Mouse (Mus musculus) adrenal gland, postnatal 14 days (tissue): ENCODE results near the gene Lsm5. TPM values are rescaled to one million over a fixed set of nuclear protein-coding genes. Genes with fewer than 3 reads are reported as not detected.

Experiments
- DNase-seq: peaks from one replicate; pipeline ENCODE4 v3.0.0; 2021; ENCODE audit warnings: mixed read lengths
- long read RNA-seq, 2 experiments: library from polyadenylated mRNA; stranded (forward); transcript quantifications; one replicate each; pipeline ENCODE4 v2.0.0; 2021
- total RNA-seq: library from RNA; stranded (reverse); gene quantifications from 2 replicates; pipeline ENCODE4 v1.2.3, GENCODE M21; 2021

Gene Lsm5
- total RNA-seq, result 37.2 and 42.4 TPM in 2 replicates
- long read RNA-seq, experiment 1, transcript Lsm5-201 (5 exons, 494 nt), result major isoform, 34 of 38 reads
- long read RNA-seq, experiment 1, partial matches to known transcripts, result 1 of 38 reads
- long read RNA-seq, experiment 1, other reads (novel, unspliced or antisense), result 3 of 38 reads
- long read RNA-seq, experiment 2, transcript Lsm5-201 (5 exons, 494 nt), result major isoform, 29 of 30 reads
- long read RNA-seq, experiment 2, partial matches to known transcripts, result 0 of 30 reads
- long read RNA-seq, experiment 2, other reads (novel, unspliced or antisense), result 1 of 30 reads

GRCm38 (mm10) chr6:56703931-56704900, at the start of gene Lsm5:
Gene Lsm5 (minus strand): TSS chr6:56704710.
- peak; percentile 89 for DNase-seq

DNA sequence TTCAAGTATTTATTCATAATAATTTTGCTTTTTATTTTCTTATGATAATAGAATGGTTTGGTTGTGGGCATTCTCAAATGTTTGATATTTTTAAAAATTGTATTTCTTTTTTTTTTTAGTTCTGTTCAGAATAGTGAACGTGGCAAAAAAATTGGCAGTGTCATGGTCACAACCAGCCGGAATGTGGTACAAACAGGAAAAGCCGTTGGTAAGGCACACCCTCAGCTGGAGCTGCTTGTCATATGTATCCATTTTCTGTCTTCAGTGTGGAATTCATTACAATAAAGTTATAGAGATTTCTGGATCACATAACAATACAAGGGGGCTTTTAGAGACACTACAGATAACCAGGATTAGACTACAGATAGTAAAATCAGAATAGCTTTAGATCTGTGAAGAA, 49.2 kb upstream of the Lsm5 start:
- no peak for DNase-seq

DNA sequence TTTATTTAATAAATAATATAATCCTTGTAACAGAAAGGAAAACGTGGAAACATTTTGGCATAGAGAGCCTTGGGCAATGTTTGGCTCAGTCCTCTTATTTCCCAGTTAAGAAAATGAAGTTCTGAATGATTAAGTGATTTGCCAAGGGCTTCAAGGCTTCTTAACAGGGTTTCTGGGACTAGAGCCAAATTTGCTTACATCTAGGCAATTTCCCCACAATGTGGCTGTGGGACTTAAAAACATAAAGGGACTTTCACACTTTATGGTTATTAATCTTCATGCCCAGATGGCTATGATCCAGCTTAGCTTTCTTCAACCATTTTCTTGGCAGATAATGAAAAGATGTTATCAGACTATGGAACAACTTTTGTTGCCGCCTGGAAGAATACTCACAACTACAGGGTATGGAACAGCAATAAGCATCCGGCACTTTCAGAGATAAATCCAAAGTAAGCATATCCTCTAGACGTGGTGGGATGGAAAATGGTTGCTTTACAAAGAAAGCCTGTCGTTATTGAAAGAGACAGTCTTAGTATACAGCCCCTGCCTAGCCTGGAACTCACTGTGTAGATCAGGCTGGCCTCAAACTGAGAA, 41.5 kb upstream of the Lsm5 start:
- DNase-seq, result peak; percentile 20

DNA sequence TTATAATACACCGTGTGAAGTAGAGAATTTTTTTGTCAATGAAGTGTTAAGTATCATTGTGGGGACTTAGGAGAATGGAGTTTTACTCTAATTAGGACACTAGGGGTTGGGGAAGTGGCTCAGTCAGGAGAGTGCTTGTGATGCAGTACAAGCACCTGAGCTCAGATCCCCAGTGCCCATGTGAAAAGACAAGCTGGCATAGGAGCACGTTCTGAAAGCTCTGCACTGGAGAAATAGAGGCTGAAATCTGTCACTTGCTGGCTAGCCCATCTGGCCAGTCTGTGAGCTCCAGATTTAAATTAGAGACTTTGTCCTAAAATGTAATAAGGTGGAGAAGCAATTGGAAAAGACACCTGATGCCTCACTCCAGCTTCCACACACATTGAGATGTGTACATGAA, 28.0 kb upstream of the Lsm5 start:
- no peak for DNase-seq

- no peak for DNase-seq
Measured at GRCm38 (mm10) chr6:56720877-56721276, 16.4 kb upstream of the Lsm5 start.

DNA sequence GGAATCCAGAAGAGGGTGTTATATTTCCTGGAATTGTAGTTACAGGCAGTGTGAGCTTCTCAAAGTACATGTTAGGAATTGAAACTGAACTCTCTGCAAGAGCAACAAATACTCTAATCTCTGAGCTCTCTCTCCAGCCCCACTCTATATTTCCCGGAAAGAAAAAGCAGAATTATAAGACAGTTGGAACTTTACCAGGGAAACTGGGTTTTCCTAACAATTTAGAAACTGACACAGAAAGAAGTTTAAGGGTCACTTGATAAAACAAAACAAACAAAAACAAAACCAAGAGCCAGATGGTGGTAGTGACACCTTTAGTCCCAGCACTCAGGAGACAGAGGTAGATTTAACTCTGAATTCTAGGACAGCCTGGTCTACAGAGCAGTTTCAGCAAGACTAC, 14.6 kb upstream of the Lsm5 start:
- no peak for DNase-seq

GRCm38 (mm10) chr6:56715270-56715666, 10.8 kb upstream of the Lsm5 start:
- no peak for DNase-seq

- peak; percentile 99 for DNase-seq
Measured at GRCm38 (mm10) chr6:56714574-56715269, 10.2 kb upstream of the Lsm5 start, which contains the start of gene Avl9. Gene Avl9 (plus strand): TSS chr6:56714899.

DNA sequence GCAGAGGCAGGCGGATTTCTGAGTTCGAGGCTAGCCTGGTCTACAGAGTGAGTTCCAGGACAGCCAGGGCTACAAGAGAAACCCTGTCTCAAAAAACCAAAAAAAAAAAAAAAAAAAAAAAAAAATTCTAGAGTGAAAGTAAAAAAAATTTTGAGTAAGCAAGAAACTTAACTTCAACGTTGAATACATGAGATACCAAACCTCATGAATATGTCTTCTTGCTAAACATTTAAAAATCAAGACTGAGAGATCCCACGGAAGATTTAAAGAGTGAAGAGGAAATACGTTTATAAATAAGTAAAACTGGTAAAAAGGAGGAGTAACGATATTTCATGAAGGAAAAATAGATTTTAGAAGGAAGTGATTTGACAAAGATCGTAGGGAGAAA, 9.7 kb upstream of the Lsm5 start:
- DNase-seq, result no peak

DNA sequence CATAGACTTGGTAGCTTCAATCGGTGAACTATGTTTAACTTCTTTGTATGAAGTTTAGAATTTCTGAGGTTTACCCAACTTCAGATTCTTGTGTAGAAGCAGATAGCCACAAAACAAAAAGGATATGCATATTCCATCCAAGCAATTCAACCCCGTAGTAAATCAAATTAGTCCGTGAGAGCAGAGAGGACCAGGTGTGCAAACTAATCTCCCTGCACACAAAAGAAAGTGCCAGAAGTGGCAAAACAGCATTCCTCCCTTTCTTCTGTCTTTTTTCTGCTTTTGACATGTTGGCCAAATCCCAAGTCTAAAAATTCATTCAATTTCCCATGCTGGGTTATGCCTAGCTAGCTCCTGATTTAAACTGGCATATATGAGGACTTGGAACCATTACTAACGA, 12.1 kb downstream of the Lsm5 start:
- no peak for DNase-seq

- DNase-seq, result peak; percentile 79
Measured at GRCm38 (mm10) chr6:56691205-56691604, 13.3 kb downstream of the Lsm5 start.

GRCm38 (mm10) chr6:56688238-56688637, 16.3 kb downstream of the Lsm5 start:
- DNase-seq, result no peak

GRCm38 (mm10) chr6:56664410-56664809, 40.1 kb downstream of the Lsm5 start:
- DNase-seq, result no peak

DNA sequence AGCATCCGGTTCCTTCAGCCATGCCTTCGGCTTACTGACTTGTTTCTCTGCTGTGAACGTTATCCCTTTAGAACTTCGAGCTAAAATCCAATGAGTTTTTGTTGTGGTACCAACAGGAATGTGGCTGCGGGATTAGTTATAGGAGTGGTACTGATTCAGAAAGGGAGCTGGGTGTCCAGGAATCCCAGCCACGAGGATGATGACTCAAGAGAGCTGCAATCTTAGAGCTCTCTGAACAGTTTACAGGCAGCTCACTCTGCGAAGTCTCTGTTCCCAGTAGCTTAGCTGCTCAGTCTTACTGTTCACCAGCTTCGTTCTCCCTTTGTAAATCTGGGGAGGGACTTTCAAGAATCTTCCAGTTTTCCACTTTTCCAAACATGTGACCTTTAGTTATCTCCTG, 49.1 kb downstream of the Lsm5 start:
- DNase-seq, result no peak

- DNase-seq, result peak; percentile 23
Measured at GRCm38 (mm10) chr6:56652121-56652592, 52.4 kb downstream of the Lsm5 start.

Other genes with a start within 250 kb of the Lsm5 start
- gene Pde1c, start 135.6 kb downstream of the Lsm5 start, total RNA-seq, result 0.30 and 0.68 TPM in 2 replicates
- gene Avl9, start 10.2 kb upstream of the Lsm5 start, total RNA-seq, result 20.0 and 20.5 TPM in 2 replicates
- gene Kbtbd2, start 93.1 kb upstream of the Lsm5 start, total RNA-seq, result 36.7 and 37.6 TPM in 2 replicates
- gene Fkbp9, start 127.3 kb upstream of the Lsm5 start, total RNA-seq, result 72.1 and 73.3 TPM in 2 replicates
- gene Nt5c3, start 219.2 kb upstream of the Lsm5 start, total RNA-seq, result 24.9 and 25.9 TPM in 2 replicates
- gene Vmn1r4, start 219.3 kb upstream of the Lsm5 start, total RNA-seq, result 0.26 and 0.41 TPM in 2 replicates